Mouse (Mus musculus) kidney, adult 18-20 months (tissue): ENCODE measurements around the gene Selenbp2.
A peak's percentile ranks its signal among the peaks of the same experiment; 100 is the strongest.
"Not testable (repeated sequence)": the region's sequence is repeated elsewhere in the genome, so short reads cannot be mapped to it uniquely, and the experiment has no call there.

Source experiments
- DNase-seq: peaks from one replicate; pipeline ENCODE4 v3.0.0; 2021

The Selenbp2 gene

DNA sequence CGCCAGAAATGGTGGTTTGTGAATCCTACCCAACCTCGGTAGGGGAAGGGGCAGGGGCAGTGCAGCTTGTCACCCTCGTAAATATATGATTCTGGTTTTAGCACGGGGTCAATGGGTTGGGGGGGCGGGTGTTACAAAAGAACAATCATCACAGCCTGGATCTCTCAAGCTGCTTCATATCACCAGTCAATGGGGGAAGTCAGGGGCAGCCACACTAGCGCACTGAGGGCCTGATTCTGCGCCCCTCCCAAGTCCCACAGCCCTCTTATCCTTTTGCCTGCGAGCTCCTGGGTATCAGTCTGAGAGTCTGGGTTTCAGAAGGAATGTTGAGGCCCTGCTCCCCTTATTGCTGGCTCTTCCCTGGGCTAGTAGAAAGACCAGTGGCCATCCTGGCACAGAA is 518 bp downstream of the Selenbp2 start:
- DNase-seq, result not testable (repeated sequence)

DNA sequence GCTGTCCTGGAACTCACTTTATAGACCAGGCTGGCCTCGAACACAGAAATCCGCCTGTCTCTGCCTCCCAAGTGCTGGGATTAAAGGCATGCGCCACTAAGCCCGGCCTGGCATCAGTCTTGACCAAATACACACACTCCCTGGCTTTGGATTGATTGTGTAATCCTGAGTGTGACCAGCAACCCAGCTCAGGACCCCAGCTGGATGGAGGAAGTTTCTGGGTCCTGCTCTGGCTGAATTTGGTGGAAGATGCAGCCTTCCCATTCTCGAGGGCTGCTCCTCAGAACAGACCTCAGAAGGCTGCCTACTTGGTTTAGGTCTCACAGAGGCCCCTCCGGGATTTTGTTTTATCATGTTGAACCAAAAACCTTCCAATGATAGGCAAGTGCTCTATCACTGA is 2.2 kb downstream of the Selenbp2 start:
- not testable (repeated sequence) for DNase-seq

GRCm38 (mm10) chr3:94696257-94696656 is 2.9 kb downstream of the Selenbp2 start:
- not testable (repeated sequence) for DNase-seq

DNA sequence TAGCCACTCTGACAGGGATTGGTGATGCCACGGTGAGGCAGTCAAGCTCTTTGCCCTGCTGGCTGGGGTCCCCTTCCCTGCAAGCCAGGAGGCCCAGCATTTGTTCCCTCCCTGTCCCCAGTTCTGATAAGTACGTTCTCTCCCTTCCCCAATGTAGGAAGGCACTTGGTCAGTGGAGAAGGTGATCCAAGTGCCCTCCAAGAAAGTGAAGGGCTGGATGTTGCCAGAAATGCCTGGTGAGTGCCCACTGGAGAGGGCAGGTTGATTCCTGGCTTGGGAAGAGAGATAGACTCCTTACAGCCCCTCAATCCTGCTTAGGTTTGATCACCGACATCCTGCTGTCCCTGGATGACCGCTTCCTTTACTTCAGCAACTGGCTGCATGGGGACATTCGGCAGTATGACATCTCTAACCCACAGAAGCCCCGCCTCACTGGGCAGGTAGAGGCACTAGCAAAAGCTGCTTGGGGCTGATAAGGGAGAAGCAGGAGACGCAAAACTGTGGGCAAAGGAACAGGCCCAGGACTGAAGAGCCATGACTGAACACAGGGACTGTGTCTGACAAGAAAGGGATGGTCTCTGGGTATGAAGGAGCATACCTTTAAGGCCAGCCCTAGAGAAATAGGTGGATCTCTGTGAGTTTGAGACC is 8.9 kb downstream of the Selenbp2 start:
- DNase-seq, result not testable (repeated sequence)

DNA sequence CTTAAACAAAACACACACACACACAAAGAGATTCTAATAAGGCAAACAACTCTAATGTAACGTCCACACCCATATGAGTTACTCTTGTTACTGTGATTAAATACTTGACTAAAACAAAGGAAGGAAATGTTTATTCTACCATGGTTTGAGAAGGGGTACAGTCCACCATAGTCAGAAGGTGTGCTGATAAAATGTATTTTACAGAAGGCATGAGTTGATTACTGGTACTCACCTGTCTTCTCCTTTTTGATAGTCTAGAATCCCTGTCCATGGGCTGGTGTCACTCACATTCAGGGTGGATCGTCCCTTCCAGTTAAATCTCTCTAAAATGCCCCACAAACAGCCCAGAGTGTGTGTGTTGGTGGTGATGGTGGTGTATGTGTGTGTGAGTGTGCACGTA is 9.5 kb downstream of the Selenbp2 start:
- no peak for DNase-seq

DNA sequence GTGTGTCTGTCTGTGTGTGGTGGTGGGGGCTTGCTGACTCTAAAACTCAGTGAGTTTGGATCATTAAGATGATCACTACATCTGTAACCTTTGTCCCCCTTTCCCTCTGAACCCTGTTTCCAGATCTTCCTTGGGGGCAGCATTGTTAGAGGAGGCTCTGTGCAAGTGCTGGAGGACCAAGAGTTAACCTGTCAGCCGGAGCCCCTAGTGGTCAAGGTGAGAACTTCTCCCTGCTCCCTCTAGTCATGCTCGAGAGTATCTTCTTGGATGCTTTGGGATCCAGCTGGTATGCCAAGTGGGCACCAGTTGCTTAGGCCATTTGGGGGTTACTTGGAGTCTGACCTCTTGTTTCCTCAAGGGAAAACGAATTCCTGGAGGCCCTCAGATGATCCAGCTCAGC is 10.0 kb downstream of the Selenbp2 start:
- DNase-seq, result peak; percentile 51

- DNase-seq, result not testable (repeated sequence)
These were observed 17.2 kb downstream of the Selenbp2 start for GRCm38 (mm10) chr3:94710591-94710990.

DNA sequence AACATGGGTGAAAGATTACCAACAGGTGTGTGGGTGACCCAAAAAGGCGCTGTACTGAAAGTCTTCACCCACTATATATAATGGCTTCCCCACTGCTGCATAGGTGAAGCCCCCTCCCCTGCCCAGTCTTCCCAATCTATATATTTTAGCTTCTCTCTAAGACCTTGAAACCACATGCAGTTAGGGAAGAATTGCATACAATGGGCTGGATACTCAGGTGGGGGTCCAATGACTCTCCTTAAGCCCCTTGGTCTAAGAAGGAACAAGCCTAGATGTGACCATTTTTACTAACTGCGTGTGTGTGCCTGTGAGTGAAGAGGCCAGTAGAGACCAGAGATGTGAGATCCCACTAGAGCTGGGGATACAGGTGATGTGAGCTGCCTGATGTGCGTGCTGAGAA is 20.1 kb downstream of the Selenbp2 start:
- not testable (repeated sequence) for DNase-seq

DNA sequence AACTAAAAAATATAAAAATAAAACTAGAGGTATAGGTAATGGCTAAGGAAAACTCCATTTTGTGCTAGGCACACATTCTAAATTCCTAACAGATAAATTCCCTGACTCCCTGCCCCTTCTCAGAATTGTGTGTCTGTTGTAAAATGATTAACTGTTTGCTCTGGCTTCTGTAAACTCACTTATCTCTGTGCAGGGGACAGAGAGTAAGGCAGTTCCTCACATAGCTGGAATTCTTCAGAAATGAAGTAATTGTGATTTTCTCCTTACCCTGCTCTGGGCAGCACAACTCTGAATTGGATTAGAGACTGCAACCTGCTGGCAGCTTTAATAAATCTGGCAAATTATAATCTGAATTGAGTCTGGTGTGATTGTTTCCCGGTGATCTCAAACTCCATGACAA is 24.9 kb downstream of the Selenbp2 start:
- DNase-seq, result not testable (repeated sequence)

DNA sequence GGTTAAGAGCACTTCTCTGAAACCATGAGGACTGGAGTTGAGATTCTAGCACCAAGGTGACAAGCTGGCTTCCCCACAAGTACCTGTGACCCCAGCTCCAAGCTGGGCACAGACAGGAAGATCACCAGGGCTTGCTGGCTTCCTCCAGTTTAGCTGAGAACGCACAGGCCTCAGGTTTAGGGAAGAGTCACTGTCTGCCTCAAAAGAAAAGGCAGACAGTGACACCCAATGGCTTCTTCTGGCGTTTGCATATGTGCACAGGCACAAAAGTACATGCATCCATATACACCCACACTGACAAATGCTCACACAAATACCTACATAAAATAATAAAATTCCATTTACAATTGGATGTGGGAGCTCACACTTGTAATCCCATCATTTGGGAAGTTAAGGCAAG is 30.3 kb downstream of the Selenbp2 start:
- DNase-seq, result peak; percentile 24

DNA sequence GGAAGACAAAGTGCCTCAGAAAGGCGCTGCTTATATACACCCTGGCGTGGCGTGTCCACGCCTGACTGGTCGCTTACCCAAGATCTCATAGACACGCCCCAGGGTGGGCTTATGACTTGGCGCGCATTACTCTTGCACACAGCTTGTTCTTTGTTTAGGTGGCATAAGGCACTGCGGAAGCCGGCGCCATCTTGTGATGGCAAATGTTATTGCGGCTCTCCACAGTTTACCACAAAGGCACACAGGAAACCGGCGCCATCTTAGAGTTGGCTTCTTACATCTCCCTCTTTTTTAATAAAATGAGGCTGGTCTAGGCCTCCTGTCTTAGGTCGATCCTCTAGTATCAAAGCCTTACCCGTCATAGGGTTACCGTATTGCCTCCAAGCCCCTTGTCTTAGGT is 52.3 kb downstream of the Selenbp2 start:
- DNase-seq, result no peak
